Mouse (Mus musculus) limb, embryonic 13.5 days (tissue): Measurements from ENCODE around the gene Coa7. TPM values are rescaled to one million over a fixed set of nuclear protein-coding genes. Genes with fewer than 3 reads are reported as not detected.
A peak's percentile ranks its signal among the peaks of the same experiment; 100 is the strongest.

Experiments
- ATAC-seq: fragments of 200-750 bp; cut with Nextera tagmentation; 2 replicates; pipeline ENCODE4 v1.8.0; 2017; ENCODE audit warnings: low read depth, moderate number of reproducible peaks, moderate TSS enrichment; ENCODE audit not compliant: low FRiP score
- H3K27ac ChIP-seq: fragments of 300-500 bp; sonication (generic); 2 replicates; pipeline ENCODE4 v1.5.1; 2015; ENCODE audit warnings: inconsistent platforms, mild to moderate bottlenecking, moderate library complexity
- H3K27me3 ChIP-seq: fragments of 300-500 bp; sonication (generic); 2 replicates; pipeline ENCODE4 v1.6.1; 2015; ENCODE audit warnings: mild to moderate bottlenecking, inconsistent platforms
- H3K36me3 ChIP-seq: fragments of 300-500 bp; sonication (generic); 2 replicates; pipeline ENCODE4 v1.6.1; 2015; ENCODE audit warnings: inconsistent platforms, mild to moderate bottlenecking, moderate library complexity
- H3K4me1 ChIP-seq: fragments of 300-500 bp; sonication (generic); 2 replicates; pipeline ENCODE4 v1.6.1; 2015; ENCODE audit warnings: inconsistent platforms
- H3K4me2 ChIP-seq: fragments of 300-500 bp; sonication (generic); replicated peaks from 2 replicates; pipeline ENCODE4 v1.6.1; 2015; ENCODE audit warnings: inconsistent platforms, mild to moderate bottlenecking, moderate library complexity
- H3K4me3 ChIP-seq: fragments of 300-500 bp; sonication (generic); 2 replicates; pipeline ENCODE4 v1.5.1; 2015; ENCODE audit warnings: moderate library complexity, mild to moderate bottlenecking, inconsistent platforms
- H3K9ac ChIP-seq: fragments of 300-500 bp; sonication (generic); 2 replicates; pipeline ENCODE4 v1.6.1; 2015; ENCODE audit warnings: mild to moderate bottlenecking, inconsistent platforms
- H3K9me3 ChIP-seq: fragments of 300-500 bp; sonication (generic); 2 replicates; pipeline ENCODE4 v1.6.1; 2016; ENCODE audit warnings: inconsistent platforms
- WGBS: fragments of 180-500 bp; shearing (Covaris S2); methylation state at CpG from one replicate; pipeline ENCODE4 v1.1.7; 2015; 5-methylcytosine and 5-hydroxymethylcytosine counted together
- polyA plus RNA-seq: library from polyadenylated mRNA; unstranded; fragments of >200 nt; fragmentation: Nextera tagmentation; extraction: Ambion mirVana; gene quantifications from 2 replicates; pipeline ENCODE4 v1.2.1, GENCODE M21; 2015

Coa7 gene
- 47.2 and 49.0 TPM in 2 replicates for polyA plus RNA-seq

DNA sequence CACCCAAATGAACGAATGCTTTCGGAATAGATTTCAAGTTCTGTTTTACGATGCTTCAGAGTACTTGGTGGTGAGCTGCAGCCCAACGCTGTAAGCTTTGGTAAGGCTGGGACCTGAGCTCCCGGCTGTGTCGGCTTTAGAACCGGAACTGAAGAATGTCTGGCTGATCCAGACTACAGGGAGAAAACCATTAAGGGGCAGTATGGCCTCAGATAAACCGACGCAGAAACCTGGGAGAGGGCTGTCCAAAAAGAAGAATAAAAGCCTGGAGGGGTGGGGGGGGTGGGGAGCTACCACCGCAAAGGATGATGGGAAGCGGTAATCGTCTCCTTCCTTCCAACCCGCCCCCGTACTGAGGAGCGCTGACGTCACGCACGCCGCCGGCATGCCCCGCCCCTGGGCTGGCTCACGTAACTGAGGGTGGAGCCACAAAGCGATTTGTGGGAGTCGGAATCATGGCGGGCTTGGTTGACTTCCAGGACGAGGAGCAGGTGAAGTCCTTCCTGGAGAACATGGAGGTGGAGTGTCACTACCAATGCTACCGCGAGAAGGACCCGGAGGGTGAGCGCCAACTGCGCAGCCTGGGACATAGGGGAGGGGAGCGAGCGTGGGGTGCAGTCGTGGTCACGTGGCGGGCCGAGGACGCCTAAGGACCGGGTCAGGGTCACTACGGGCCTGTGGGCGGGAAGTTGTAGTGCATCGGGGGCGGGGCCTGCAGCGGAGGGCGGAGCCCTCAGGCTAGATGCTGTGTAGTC, at the start of gene Coa7:
Coa7 (plus strand) TSS at position 411 of the 755 bp plus-strand sequence.
- H3K36me3 ChIP-seq: peaks cover 17% of the 10 kb centered on the region
- peak within 1 kb of the TSS; percentile 75 for H3K4me3 ChIP-seq
- under 1% methylated on average over 45 of the region's 45 CpGs for WGBS
- peak within 1 kb of the TSS; percentile 67 for H3K9ac ChIP-seq
- peaks cover 5% of the 10 kb centered on the region; the same call in 1 of the 2 replicates for H3K4me1 ChIP-seq
- H3K4me2 ChIP-seq: peak within 1 kb of the TSS; percentile 65
- H3K27ac ChIP-seq: peak within 1 kb of the TSS; percentile 88
- H3K27me3 ChIP-seq: no peaks in the 10 kb centered on the region
- ATAC-seq: peak; percentile 95
- no peaks in the 10 kb centered on the region for H3K9me3 ChIP-seq

DNA sequence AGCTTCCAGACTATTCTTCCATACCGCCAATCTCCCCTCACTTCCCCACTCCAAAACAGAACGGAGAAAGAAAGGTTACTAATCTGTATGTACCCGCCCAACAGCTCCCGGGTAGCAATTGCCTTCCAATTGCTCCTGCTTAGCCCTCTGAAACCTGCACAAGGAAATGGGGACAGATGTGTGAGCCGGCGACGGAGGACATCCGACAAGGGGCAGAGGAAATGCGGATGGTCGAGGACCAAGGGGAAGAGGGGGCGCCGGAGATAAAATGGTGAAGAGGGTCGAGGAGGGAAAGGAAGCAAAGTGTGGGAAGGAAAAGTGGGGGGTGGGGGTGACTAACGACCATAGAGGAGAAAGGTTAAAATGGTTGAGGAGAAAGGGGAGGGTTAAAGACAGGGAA, 27.7 kb upstream of the Coa7 start:
- ATAC-seq: no peak
- Histone ChIP-seq H3K4me3 (peak overlapping the region; percentile 82), H3K9ac (peak overlapping the region; percentile 95), H3K27ac (peak overlapping the region; percentile 79; the same call in 1 of the 2 replicates), H3K36me3 (peaks cover 2% of the 10 kb centered on the region; the same call in 1 of the 2 replicates), H3K27me3 (no peaks in the 10 kb centered on the region), H3K4me2 (peak overlapping the region; percentile 85), H3K4me1 (peaks cover 22% of the 10 kb centered on the region), H3K9me3 (no peaks in the 10 kb centered on the region)
- 2% methylated on average over 14 of the region's 14 CpGs for WGBS

DNA sequence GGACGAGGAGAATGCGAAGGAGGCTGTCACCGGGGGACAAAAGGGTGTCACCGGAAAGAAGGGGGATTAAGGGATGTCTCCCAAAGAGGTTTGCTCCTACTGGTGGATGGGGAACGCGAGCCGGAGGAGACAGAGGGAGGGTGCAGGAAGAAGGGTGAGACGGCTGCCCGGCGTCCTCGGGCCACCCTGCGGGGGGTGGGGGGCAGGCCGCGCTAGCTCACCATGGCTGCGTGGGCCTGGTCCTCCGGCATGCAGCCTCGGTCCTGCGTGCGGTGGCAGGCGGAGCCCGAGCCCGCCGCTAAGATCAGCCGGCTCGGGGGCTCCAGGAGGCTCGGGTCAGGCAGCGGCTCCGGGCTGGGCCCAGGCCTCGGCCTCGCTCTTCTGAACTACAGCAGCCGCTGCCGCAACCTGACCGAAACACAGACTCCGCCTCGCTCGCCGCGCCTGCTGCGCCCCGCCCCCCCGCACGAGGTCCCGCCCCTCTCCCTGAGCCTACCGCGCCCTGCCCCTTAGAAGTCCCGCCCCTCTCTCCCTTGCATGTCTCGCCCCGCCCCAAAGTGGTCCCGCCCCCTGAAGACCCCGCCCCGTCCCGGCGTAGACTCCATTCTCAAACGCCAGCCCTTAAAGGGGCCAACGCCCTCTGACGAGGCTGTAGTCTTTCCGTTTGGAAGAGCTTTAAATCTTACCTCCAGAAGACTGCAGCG, 27.1 kb upstream of the Coa7 start, which contains the start of gene Zyg11b:
Zyg11b (minus strand) TSS at position 427 of the 704 bp plus-strand sequence.
- Histone ChIP-seq H3K36me3 (peaks cover 2% of the 10 kb centered on the region; the same call in 1 of the 2 replicates), H3K27me3 (no peaks in the 10 kb centered on the region), H3K9me3 (no peaks in the 10 kb centered on the region), H3K27ac (peak within 1 kb of the TSS; percentile 79; the same call in 1 of the 2 replicates), H3K9ac (peak within 1 kb of the TSS; percentile 95), H3K4me2 (peak within 1 kb of the TSS; percentile 85), H3K4me1 (peaks cover 22% of the 10 kb centered on the region), H3K4me3 (peak within 1 kb of the TSS; percentile 82)
- peak; percentile 97 for ATAC-seq
- under 1% methylated on average over 56 of the region's 58 CpGs for WGBS

DNA sequence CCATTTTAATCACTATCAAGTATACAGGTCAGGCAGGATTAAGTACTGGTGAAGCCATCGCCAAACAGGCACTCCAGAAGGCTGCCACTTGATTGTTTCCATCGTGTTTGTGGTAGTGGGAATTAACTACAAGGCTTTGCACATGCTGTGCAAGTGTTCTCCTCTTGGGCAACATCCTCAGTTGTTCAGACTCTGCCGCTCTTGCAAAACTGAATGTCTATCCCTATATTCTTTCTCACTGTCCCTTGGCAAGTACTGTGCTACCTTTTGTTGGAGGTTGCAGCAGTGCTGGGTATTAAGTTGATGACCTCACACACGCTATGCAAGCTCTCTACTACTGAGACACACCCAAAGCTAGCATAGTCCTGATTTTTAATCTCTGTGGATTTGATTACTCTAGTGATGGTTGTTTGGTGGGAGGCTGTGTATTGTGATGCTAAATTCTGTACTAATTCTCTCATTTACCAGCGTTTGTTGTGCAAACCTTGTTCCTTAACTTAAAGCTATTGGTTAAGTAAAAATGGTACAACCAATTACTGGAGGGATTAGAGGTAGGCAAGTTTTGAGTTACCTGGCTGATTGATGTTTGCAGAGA, 25.5 kb upstream of the Coa7 start:
- no peak for ATAC-seq
- Histone ChIP-seq H3K27ac (no peak overlapping the region), H3K4me3 (no peak overlapping the region), H3K4me2 (no peak overlapping the region), H3K9me3 (peaks cover 5% of the 10 kb centered on the region; the same call in 1 of the 2 replicates), H3K4me1 (peaks cover 22% of the 10 kb centered on the region), H3K36me3 (no peaks in the 10 kb centered on the region), H3K9ac (no peak overlapping the region), H3K27me3 (no peaks in the 10 kb centered on the region)
- WGBS: 79% methylated on average over 5 of the region's 5 CpGs

DNA sequence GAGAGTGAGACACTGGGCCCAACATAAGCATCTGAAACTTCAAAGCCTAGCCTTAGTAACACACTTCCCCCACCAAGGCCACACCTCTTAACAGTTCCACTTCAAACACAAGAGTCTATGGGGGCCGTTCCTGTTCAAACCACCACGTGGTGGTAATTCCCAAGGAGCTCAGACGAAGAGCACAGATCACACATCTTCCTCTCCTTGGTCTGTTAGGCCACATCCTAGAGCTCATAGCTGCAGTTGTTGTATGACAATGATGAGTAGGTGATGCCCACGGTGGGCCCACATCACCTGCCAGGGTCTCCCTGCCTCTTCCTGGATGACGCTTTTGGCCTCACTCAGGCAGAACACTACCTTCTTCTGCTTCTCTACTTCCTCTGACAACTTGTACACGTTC, 17.2 kb upstream of the Coa7 start:
- Histone ChIP-seq H3K4me1 (no peaks in the 10 kb centered on the region), H3K27ac (no peak overlapping the region), H3K9ac (no peak overlapping the region), H3K4me3 (no peak overlapping the region), H3K9me3 (peaks cover 12% of the 10 kb centered on the region; the same call in 1 of the 2 replicates), H3K4me2 (no peak overlapping the region), H3K27me3 (no peaks in the 10 kb centered on the region), H3K36me3 (no peaks in the 10 kb centered on the region)
- 66% methylated on average over 6 of the region's 6 CpGs for whole genome bisulfite sequencing
- no peak for ATAC-seq

DNA sequence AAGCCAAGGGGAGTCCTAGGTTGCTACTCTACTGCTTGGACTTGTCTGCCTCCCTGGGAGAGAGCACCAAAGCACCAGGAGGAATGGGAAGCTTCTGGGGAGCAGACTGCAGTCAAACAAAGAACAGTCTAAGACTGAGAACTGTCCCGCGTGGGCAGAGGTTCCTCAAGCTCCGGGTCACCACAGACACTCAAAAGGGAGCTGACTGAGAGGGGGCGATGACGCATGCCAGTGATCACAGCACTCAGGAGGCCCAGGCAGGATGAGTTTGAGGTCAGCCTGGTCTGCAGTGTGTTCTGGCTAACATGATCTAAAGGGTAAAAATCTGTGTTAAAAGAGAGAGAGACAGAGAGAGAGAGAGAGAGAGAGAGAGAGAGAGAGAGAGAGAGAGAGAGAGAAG, 13.9 kb upstream of the Coa7 start:
- Histone ChIP-seq H3K36me3 (no peaks in the 10 kb centered on the region), H3K4me2 (no peak overlapping the region), H3K27ac (no peak overlapping the region), H3K9ac (no peak overlapping the region), H3K4me3 (no peak overlapping the region), H3K27me3 (no peaks in the 10 kb centered on the region), H3K9me3 (0 out of 2 replicates have a peak, but pooled peaks cover 3% of the 10 kb centered on the region), H3K4me1 (no peaks in the 10 kb centered on the region)
- 69% methylated on average over 5 of the region's 5 CpGs for WGBS
- ATAC-seq: no peak

DNA sequence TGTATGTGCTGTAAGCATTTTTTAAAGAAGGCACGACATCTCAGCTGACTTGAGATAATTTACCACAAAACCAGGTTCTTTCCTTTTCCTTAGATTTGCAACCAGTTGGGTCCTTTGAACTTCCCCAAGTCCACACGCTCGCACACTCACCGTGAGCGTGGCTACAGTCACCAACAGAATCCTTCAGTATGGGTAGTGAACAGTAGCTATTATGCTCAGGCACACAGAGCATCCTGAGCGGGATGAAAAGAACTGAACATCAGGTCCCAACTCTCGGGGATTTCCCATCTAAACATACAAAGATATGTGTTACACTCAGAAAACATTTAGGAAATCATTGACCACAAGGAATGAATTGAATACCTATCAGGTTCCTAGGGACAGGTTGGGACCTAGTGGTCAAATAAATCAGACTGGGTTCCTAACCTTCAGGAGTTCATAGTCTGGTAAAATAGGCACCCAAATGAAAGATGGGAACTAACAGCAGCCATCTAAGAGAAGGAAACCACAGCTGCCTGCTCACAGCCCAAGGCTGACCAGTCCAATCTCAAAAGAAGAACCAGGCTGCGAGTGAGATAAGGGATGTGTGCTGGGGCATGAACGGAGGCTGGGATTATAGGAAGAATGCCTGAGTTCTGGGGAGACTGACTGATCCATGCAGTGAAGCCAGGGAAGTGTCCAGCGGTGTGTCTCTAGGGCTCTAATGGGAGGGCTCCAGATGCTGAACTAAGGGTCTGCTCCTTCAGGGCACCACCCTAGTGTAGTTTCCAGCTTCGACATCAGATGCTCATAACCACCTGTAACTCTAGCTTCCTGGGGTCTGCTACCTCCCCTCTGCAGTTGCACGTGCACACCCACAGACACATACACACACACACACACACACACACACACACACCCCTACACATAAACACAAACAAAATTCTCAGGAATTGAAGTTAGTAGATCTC, 10.0 kb upstream of the Coa7 start:
- no peaks in the 10 kb centered on the region for H3K36me3 ChIP-seq
- H3K4me2 ChIP-seq: no peak overlapping the region
- H3K4me3 ChIP-seq: no peak overlapping the region
- H3K4me1 ChIP-seq: no peaks in the 10 kb centered on the region
- no peak overlapping the region for H3K9ac ChIP-seq
- H3K27ac ChIP-seq: no peak overlapping the region
- WGBS: 84% methylated on average over 12 of the region's 12 CpGs
- no peaks in the 10 kb centered on the region for H3K27me3 ChIP-seq
- no peak for ATAC-seq
- no peaks in the 10 kb centered on the region for H3K9me3 ChIP-seq

DNA sequence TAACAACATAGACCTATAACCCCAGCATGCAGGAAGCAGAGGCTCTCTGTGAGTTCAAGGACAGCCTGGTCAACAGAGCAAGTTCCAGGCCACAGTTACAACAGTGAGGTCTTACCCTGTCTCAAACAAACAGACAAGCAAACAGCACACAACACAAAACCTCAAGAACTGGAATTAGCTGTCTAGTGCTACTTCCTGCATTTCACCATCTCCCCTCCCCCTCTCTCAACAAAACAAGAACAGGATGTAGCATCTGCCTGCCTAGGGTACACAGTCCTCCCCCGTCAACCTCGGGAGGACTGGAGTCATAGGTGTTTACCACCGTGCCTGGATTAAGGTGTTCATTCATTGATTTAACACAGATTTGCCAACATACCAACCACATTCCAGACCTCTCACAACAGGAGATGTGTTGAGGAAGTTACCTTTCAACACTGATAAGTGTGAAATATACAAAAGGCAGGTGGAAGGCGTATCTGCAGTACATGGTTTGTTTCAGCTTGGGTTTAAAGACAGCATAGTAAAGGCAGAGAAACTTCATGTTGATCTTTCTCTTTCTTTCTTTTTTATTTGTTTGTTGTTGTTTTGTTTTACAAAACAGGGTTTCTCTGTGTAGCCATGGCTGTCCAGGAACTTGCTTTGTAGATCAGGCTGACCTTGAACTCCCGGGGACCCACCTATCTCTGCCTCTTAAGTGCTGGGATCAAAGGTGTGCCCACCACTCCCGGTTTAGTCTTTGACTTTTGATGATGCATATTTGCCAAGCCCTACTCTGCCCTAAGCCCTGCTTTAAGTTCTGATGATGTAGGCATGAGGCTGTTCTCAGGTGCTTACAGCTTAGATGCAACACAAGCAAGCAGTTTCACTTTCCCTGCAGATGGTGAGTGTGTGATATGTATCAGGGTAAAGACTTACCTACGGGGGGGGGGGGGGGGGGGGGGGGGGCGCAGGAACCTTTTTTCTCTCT, 9.0 kb upstream of the Coa7 start:
- Histone ChIP-seq H3K4me2 (no peak overlapping the region), H3K27ac (no peak overlapping the region), H3K27me3 (no peaks in the 10 kb centered on the region), H3K9me3 (no peaks in the 10 kb centered on the region), H3K36me3 (no peaks in the 10 kb centered on the region), H3K9ac (no peak overlapping the region), H3K4me3 (no peak overlapping the region), H3K4me1 (no peaks in the 10 kb centered on the region)
- ATAC-seq: no peak
- WGBS: 53% methylated on average over 8 of the region's 8 CpGs

DNA sequence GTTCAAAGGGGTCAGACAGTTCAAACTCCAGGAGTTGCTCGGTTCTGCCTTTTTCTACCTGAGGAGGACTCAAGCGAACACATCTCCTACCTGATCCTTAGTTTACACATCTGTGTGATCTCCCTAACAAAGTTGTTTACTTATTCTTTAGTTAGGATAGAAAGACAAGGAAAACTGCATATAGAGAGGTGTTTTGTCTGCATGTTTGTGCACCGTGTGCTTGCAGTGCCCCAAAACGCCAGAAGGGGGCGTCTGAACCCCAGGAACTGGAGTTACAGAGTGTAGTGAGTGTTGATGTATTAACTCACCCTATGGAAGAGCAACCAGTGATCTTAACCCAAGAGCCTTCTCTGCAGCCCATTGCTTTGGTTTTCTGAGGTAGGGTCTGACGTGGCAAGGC, 8.2 kb upstream of the Coa7 start:
- Histone ChIP-seq H3K27ac (no peak overlapping the region), H3K9ac (no peak overlapping the region), H3K9me3 (no peaks in the 10 kb centered on the region), H3K4me1 (no peaks in the 10 kb centered on the region), H3K27me3 (no peaks in the 10 kb centered on the region), H3K4me2 (no peak overlapping the region), H3K4me3 (no peak overlapping the region), H3K36me3 (no peaks in the 10 kb centered on the region)
- WGBS: 75% methylated on average over 6 of the region's 6 CpGs
- ATAC-seq: no peak

DNA sequence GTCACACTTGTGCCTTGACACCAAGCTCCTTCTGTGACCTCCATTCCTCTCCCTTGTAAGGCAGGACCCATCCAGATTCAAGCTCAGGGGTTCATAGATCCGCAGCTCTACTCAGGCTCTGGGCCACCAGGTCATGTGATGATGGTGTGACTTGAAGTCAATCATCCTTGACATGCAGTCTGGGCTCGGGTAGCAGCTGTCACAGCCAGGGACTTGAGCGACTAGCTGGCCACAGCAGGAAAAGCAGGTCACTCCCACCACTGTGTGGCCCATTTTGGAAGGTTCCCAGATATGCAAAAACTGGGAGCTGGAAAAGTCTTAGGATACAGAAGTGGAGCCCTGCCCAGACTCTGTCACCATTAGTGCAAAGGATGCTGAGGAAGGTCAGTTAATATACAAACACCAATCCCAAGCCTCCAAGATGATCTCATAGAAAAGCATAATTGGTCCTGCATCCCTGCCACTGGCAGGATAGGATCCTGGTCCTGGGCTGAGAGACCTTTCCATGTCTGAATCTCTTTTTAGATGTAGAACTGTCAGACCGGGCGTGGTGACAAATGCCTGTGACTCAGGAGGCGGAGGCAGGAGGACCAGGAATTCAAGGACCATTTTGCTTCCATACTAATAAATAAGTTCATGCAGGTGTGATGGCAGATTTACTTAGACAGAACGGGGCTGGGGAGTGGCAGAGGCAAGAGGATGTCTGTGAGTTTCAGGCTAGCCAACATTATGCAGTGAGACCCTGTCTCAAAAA, 7.1 kb upstream of the Coa7 start:
- Histone ChIP-seq H3K9ac (no peak overlapping the region), H3K27ac (no peak overlapping the region), H3K9me3 (no peaks in the 10 kb centered on the region), H3K36me3 (no peaks in the 10 kb centered on the region), H3K4me1 (no peaks in the 10 kb centered on the region), H3K4me2 (no peak overlapping the region), H3K4me3 (no peak overlapping the region), H3K27me3 (no peaks in the 10 kb centered on the region)
- 81% methylated on average over 7 of the region's 7 CpGs for WGBS
- no peak for ATAC-seq
